Mouse (Mus musculus) hindbrain, embryonic 16.5 days (tissue): Measurements from ENCODE around the gene Cdk5. TPM values are rescaled to one million over a fixed set of nuclear protein-coding genes. Genes with fewer than 3 reads are reported as not detected.

ENCODE experiments used
- ATAC-seq: fragments of 200-750 bp; cut with Nextera tagmentation; 2 replicates; pipeline ENCODE4 v1.8.0; 2017; ENCODE audit warnings: moderate TSS enrichment, moderate library complexity
- H3K27ac ChIP-seq: fragments of 300-500 bp; sonication (generic); 2 replicates; pipeline ENCODE4 v1.5.1; 2014; ENCODE audit warnings: low read depth, mild to moderate bottlenecking, control low read depth, low read length, moderate library complexity
- H3K27me3 ChIP-seq: fragments of 300-500 bp; sonication (generic); replicated peaks from 2 replicates; pipeline ENCODE4 v1.6.1; 2014; ENCODE audit warnings: low read length; ENCODE audit not compliant: control insufficient read depth, insufficient read depth
- H3K36me3 ChIP-seq: fragments of 300-500 bp; sonication (generic); 2 replicates; pipeline ENCODE4 v1.6.1; 2014; ENCODE audit warnings: mild to moderate bottlenecking, low read length, moderate library complexity, mixed read lengths; ENCODE audit not compliant: control insufficient read depth, insufficient read depth
- H3K4me1 ChIP-seq: fragments of 300-500 bp; sonication (generic); 2 replicates; pipeline ENCODE4 v1.6.1; 2014; ENCODE audit warnings: low read depth, low read length; ENCODE audit not compliant: control insufficient read depth, insufficient read depth
- H3K4me2 ChIP-seq: fragments of 300-500 bp; sonication (generic); 2 replicates; pipeline ENCODE4 v1.6.1; 2014; ENCODE audit warnings: mild to moderate bottlenecking, low read length, control low read depth, moderate library complexity
- H3K4me3 ChIP-seq: fragments of 300-500 bp; sonication (generic); 2 replicates; pipeline ENCODE4 v1.5.1; 2014; ENCODE audit warnings: mild to moderate bottlenecking, low read length, control low read depth, moderate library complexity
- H3K9ac ChIP-seq: fragments of 300-500 bp; sonication (generic); 2 replicates; pipeline ENCODE4 v1.6.1; 2014; ENCODE audit warnings: low read depth, mild to moderate bottlenecking, control low read depth, low read length, moderate library complexity
- H3K9me3 ChIP-seq: fragments of 300-500 bp; sonication (generic); 2 replicates; pipeline ENCODE4 v1.6.1; 2014; ENCODE audit warnings: mild to moderate bottlenecking, low read length, moderate library complexity; ENCODE audit not compliant: control insufficient read depth
- WGBS: fragments of 180-500 bp; shearing (Covaris S2); extraction: QIAGEN DNeasy Blood & Tissue Kit; methylation state at CpG from one replicate; pipeline ENCODE4 v1.1.7; 2014; 5-methylcytosine and 5-hydroxymethylcytosine counted together
- polyA plus RNA-seq: library from polyadenylated mRNA; unstranded; fragments of >200 nt; fragmentation: Nextera tagmentation; extraction: Ambion mirVana; gene quantifications from 2 replicates; pipeline ENCODE4 v1.2.1, GENCODE M21; 2015

Gene Cdk5
- polyA plus RNA-seq, 1 experiment from 2014 or later = 140 TPM

GRCm38 (mm10) chr5:24385887-24386550, 37.3 kb downstream of the Cdk5 start:
- H3K4me2 ChIP-seq = no peak overlapping the region; the same call in 1 of the 2 replicates
- H3K4me3 ChIP-seq = no peak overlapping the region
- no peaks in the 10 kb centered on the region for H3K9me3 ChIP-seq
- no peak for ATAC-seq
- no peak overlapping the region for H3K27ac ChIP-seq
- no peaks in the 10 kb centered on the region for H3K36me3 ChIP-seq
- WGBS = 82% methylated on average over 10 of the region's 10 CpGs
- H3K27me3 ChIP-seq = peaks cover 8% of the 10 kb centered on the region
- peaks cover 29% of the 10 kb centered on the region for H3K4me1 ChIP-seq
- H3K9ac ChIP-seq = no peak overlapping the region

GRCm38 (mm10) chr5:24385374-24385773, 38.0 kb downstream of the Cdk5 start:
- 89% methylated on average over 5 of the region's 5 CpGs for WGBS
- no peak overlapping the region for H3K27ac ChIP-seq
- H3K4me1 ChIP-seq = peaks cover 29% of the 10 kb centered on the region
- peaks cover 8% of the 10 kb centered on the region for H3K27me3 ChIP-seq
- H3K9me3 ChIP-seq = no peaks in the 10 kb centered on the region
- H3K9ac ChIP-seq = no peak overlapping the region
- no peaks in the 10 kb centered on the region for H3K36me3 ChIP-seq
- no peak overlapping the region for H3K4me3 ChIP-seq
- no peak for ATAC-seq
- H3K4me2 ChIP-seq = no peak overlapping the region

GRCm38 (mm10) chr5:24384407-24384806, 38.9 kb downstream of the Cdk5 start:
- WGBS = 65% methylated on average over 6 of the region's 6 CpGs
- ATAC-seq = no peak
- Histone ChIP-seq H3K36me3 (no peaks in the 10 kb centered on the region), H3K9me3 (no peaks in the 10 kb centered on the region), H3K27me3 (peaks cover 6% of the 10 kb centered on the region), H3K4me2 (peak overlapping the region; percentile 82), H3K4me1 (peaks cover 29% of the 10 kb centered on the region), H3K4me3 (no peak overlapping the region), H3K27ac (no peak overlapping the region), H3K9ac (no peak overlapping the region)

GRCm38 (mm10) chr5:24383026-24383859, 40.1 kb downstream of the Cdk5 start:
- ATAC-seq = peak; percentile 86
- Histone ChIP-seq H3K4me2 (peak overlapping the region; percentile 82), H3K27me3 (0 out of 2 replicates have a peak, but pooled peaks cover 2% of the 10 kb centered on the region), H3K4me1 (peaks cover 26% of the 10 kb centered on the region), H3K9ac (peak overlapping the region; percentile 77), H3K4me3 (peak overlapping the region; percentile 54), H3K27ac (peak overlapping the region; percentile 78), H3K36me3 (no peaks in the 10 kb centered on the region), H3K9me3 (no peaks in the 10 kb centered on the region)
- WGBS = under 1% methylated on average over 34 of the region's 34 CpGs

- Histone ChIP-seq H3K36me3 (no peaks in the 10 kb centered on the region), H3K4me3 (no peak overlapping the region), H3K4me2 (no peak overlapping the region), H3K9me3 (no peaks in the 10 kb centered on the region), H3K4me1 (peaks cover 14% of the 10 kb centered on the region), H3K27ac (no peak overlapping the region), H3K27me3 (0 out of 2 replicates have a peak, but pooled peaks cover 2% of the 10 kb centered on the region), H3K9ac (no peak overlapping the region)
- no peak for ATAC-seq
- 73% methylated on average over 2 of the region's 2 CpGs for WGBS
Measured at GRCm38 (mm10) chr5:24381988-24382387, 41.3 kb downstream of the Cdk5 start.

- Histone ChIP-seq H3K36me3 (no peaks in the 10 kb centered on the region), H3K27ac (no peak overlapping the region), H3K4me3 (no peak overlapping the region), H3K9me3 (no peaks in the 10 kb centered on the region), H3K27me3 (0 out of 2 replicates have a peak, but pooled peaks cover 2% of the 10 kb centered on the region), H3K4me1 (peaks cover 11% of the 10 kb centered on the region), H3K4me2 (no peak overlapping the region), H3K9ac (no peak overlapping the region)
- WGBS = 74% methylated on average over 6 of the region's 6 CpGs
- ATAC-seq = no peak
Measured at GRCm38 (mm10) chr5:24381486-24381885, 41.8 kb downstream of the Cdk5 start.

GRCm38 (mm10) chr5:24380499-24380898, 42.8 kb downstream of the Cdk5 start:
- WGBS = 90% methylated on average over 4 of the region's 4 CpGs
- ATAC-seq = no peak
- no peak overlapping the region for H3K4me2 ChIP-seq
- H3K4me1 ChIP-seq = peaks cover 11% of the 10 kb centered on the region
- H3K27ac ChIP-seq = no peak overlapping the region
- no peaks in the 10 kb centered on the region for H3K9me3 ChIP-seq
- no peak overlapping the region for H3K9ac ChIP-seq
- H3K4me3 ChIP-seq = no peak overlapping the region
- no peaks in the 10 kb centered on the region for H3K36me3 ChIP-seq
- H3K27me3 ChIP-seq = no peaks in the 10 kb centered on the region

- ATAC-seq = no peak
- H3K9me3 ChIP-seq = no peaks in the 10 kb centered on the region
- no peak overlapping the region for H3K4me3 ChIP-seq
- no peak overlapping the region for H3K9ac ChIP-seq
- no peak overlapping the region for H3K27ac ChIP-seq
- H3K4me2 ChIP-seq = no peak overlapping the region
- WGBS = 79% methylated on average over 4 of the region's 4 CpGs
- no peaks in the 10 kb centered on the region for H3K27me3 ChIP-seq
- H3K36me3 ChIP-seq = no peaks in the 10 kb centered on the region
- H3K4me1 ChIP-seq = peaks cover 11% of the 10 kb centered on the region
Measured at GRCm38 (mm10) chr5:24379501-24379900, 43.8 kb downstream of the Cdk5 start.

GRCm38 (mm10) chr5:24378700-24379099, 44.6 kb downstream of the Cdk5 start:
- Histone ChIP-seq H3K36me3 (no peaks in the 10 kb centered on the region), H3K4me2 (no peak overlapping the region), H3K27ac (no peak overlapping the region), H3K4me1 (peaks cover 3% of the 10 kb centered on the region), H3K9me3 (no peaks in the 10 kb centered on the region), H3K9ac (no peak overlapping the region), H3K4me3 (no peak overlapping the region), H3K27me3 (no peaks in the 10 kb centered on the region)
- ATAC-seq = no peak
- WGBS = 75% methylated on average over 2 of the region's 2 CpGs
